Mouse (Mus musculus) E14TG2a.4 (cell line): ENCODE measurements around the gene Susd3.

Experiments
- CTCF ChIP-seq: conservative IDR thresholded peaks from 2 replicates; pipeline ENCODE4 v1.5.1; 2014; ENCODE audit warnings: low read length
- POU5F1 ChIP-seq: IDR thresholded peaks from 2 replicates; pipeline ENCODE4 v1.6.1; 2014; ENCODE audit warnings: low read length, borderline replicate concordance

- TF ChIP-seq CTCF (no peak), POU5F1 (no peak)
Observed at GRCm38 (mm10) chr13:49187288-49188218, 61.0 kb downstream of the Susd3 start, which contains the start of gene Ninj1.
